Mouse (Mus musculus): ENCODE data around the gene Cpz.

GRCm38 (mm10) chr5:35556393-35556792, 30.9 kb upstream of the Cpz start:
- TF ChIP-seq CTCF (IDR thresholded peaks at IDR 0.05), result no peak
- no peak for TF ChIP-seq EP300 (IDR thresholded peaks at IDR 0.05)
